Mouse (Mus musculus) small intestine, adult 2 months (tissue): ENCODE results near the gene Zc3h7a.
A peak's percentile ranks its signal among the peaks of the same experiment; 100 is the strongest.

Source experiments
- CTCF ChIP-seq: fragments of 200-500 bp; IDR thresholded peaks from 2 replicates; pipeline ENCODE4 v1.5.1; 2012; ENCODE audit warnings: low read depth, mild to moderate bottlenecking, control low read depth, inconsistent platforms, low read length, moderate library complexity, mixed read lengths; ENCODE audit not compliant: insufficient replicate concordance, insufficient read length; ENCODE audit errors: extremely low read depth
- POLR2A ChIP-seq: fragments of 200-500 bp; IDR thresholded peaks from 2 replicates; pipeline ENCODE4 v1.6.1; 2012; ENCODE audit warnings: low read depth, mild to moderate bottlenecking, control low read depth, inconsistent platforms, low read length, moderate library complexity

GRCm38 (mm10) chr16:11176208-11176883 is at the start of gene Zc3h7a:
- peak; percentile 84 for TF ChIP-seq CTCF
- TF ChIP-seq POLR2A = peak; percentile 94
